Mouse (Mus musculus) neural tube, embryonic 11.5 days (tissue): ENCODE data around the gene Kalrn. TPM values are rescaled to one million over a fixed set of nuclear protein-coding genes. Genes with fewer than 3 reads are reported as not detected.

Experiments
- ATAC-seq: fragments of 200-750 bp; cut with Nextera tagmentation; 2 replicates; pipeline ENCODE4 v1.8.0; 2017; ENCODE audit warnings: moderate number of reproducible peaks, mild to moderate bottlenecking, moderate TSS enrichment, moderate library complexity; ENCODE audit not compliant: insufficient read depth, low FRiP score, low TSS enrichment
- DNase-seq: peaks from one replicate; pipeline ENCODE4 v3.0.0-alpha.2; 2015; ENCODE audit warnings: low spot score
- H3K27ac ChIP-seq: fragments of 300-500 bp; sonication (generic); 2 replicates; pipeline ENCODE4 v1.5.1; 2014; ENCODE audit warnings: low read depth, mild to moderate bottlenecking, low read length
- H3K27me3 ChIP-seq: fragments of 300-500 bp; sonication (generic); 2 replicates; pipeline ENCODE4 v1.6.1; 2014; ENCODE audit warnings: mild to moderate bottlenecking, low read length, mixed read lengths; ENCODE audit not compliant: control insufficient read depth, insufficient read depth
- H3K36me3 ChIP-seq: fragments of 300-500 bp; sonication (generic); 2 replicates; pipeline ENCODE4 v1.6.1; 2014; ENCODE audit warnings: mild to moderate bottlenecking, low read length, moderate library complexity, mixed read lengths; ENCODE audit not compliant: control insufficient read depth, insufficient read depth
- H3K4me1 ChIP-seq: fragments of 300-500 bp; sonication (generic); 2 replicates; pipeline ENCODE4 v1.6.1; 2014; ENCODE audit warnings: low read length, mixed read lengths; ENCODE audit not compliant: control insufficient read depth, insufficient read depth
- H3K4me2 ChIP-seq: fragments of 300-500 bp; sonication (generic); 2 replicates; pipeline ENCODE4 v1.6.1; 2014; ENCODE audit warnings: low read depth, mild to moderate bottlenecking, moderate library complexity
- H3K4me3 ChIP-seq: fragments of 300-500 bp; sonication (generic); 2 replicates; pipeline ENCODE4 v1.5.1; 2014; ENCODE audit warnings: low read depth, low read length
- H3K9ac ChIP-seq: fragments of 300-500 bp; sonication (generic); 2 replicates; pipeline ENCODE4 v1.6.1; 2014; ENCODE audit warnings: mild to moderate bottlenecking, low read length
- H3K9me3 ChIP-seq: fragments of 300-500 bp; sonication (generic); 2 replicates; pipeline ENCODE4 v1.6.1; 2016; ENCODE audit warnings: low read length; ENCODE audit not compliant: control insufficient read depth
- WGBS: fragments of 180-500 bp; shearing (Covaris S2); extraction: QIAGEN DNeasy Blood & Tissue Kit; methylation state at CpG from one replicate; pipeline ENCODE4 v1.1.7; 2014; 5-methylcytosine and 5-hydroxymethylcytosine counted together
- polyA plus RNA-seq: library from polyadenylated mRNA; unstranded; fragments of >200 nt; fragmentation: Nextera tagmentation; extraction: Ambion mirVana; gene quantifications from 2 replicates; pipeline ENCODE4 v1.2.1, GENCODE M21; 2014

Gene Kalrn
- polyA plus RNA-seq, 1 experiment from 2014 or later, result 17.6 TPM

- no peak for ATAC-seq
- peaks cover 8% of the 10 kb centered on the region for H3K36me3 ChIP-seq
These were observed 397.7 kb downstream of the Kalrn start for GRCm38 (mm10) chr16:34175625-34176024.

GRCm38 (mm10) chr16:34172572-34173181 is 400.7 kb downstream of the Kalrn start:
- Histone ChIP-seq H3K27ac (no peak overlapping the region), H3K27me3 (no peaks in the 10 kb centered on the region), H3K4me3 (no peak overlapping the region), H3K36me3 (peaks cover 8% of the 10 kb centered on the region), H3K9ac (no peak overlapping the region), H3K4me2 (no peak overlapping the region), H3K4me1 (no peaks in the 10 kb centered on the region), H3K9me3 (no peaks in the 10 kb centered on the region)
- DNase-seq (no peak), ATAC-seq (no peak)
- WGBS, result 94% methylated on average over 11 of the region's 11 CpGs

More at GRCm38 (mm10) chr16:34175625-34176024, 397.7 kb downstream of the Kalrn start:
- H3K27ac ChIP-seq, result no peak overlapping the region
- H3K4me2 ChIP-seq, result no peak overlapping the region
- H3K4me3 ChIP-seq, result no peak overlapping the region
- H3K27me3 ChIP-seq, result no peaks in the 10 kb centered on the region
- no peaks in the 10 kb centered on the region for H3K9me3 ChIP-seq
- 88% methylated on average over 4 of the region's 4 CpGs for WGBS
- no peak overlapping the region for H3K9ac ChIP-seq
- DNase-seq, result no peak
- no peaks in the 10 kb centered on the region for H3K4me1 ChIP-seq

GRCm38 (mm10) chr16:34167042-34167441 is 406.3 kb downstream of the Kalrn start:
- DNase-seq (no peak), ATAC-seq (no peak)
- H3K9ac ChIP-seq, result no peak overlapping the region
- H3K27me3 ChIP-seq, result no peaks in the 10 kb centered on the region
- 86% methylated on average over 5 of the region's 5 CpGs for WGBS
- H3K36me3 ChIP-seq, result no peaks in the 10 kb centered on the region
- H3K4me2 ChIP-seq, result no peak overlapping the region
- H3K27ac ChIP-seq, result no peak overlapping the region
- H3K4me3 ChIP-seq, result no peak overlapping the region
- H3K4me1 ChIP-seq, result no peaks in the 10 kb centered on the region
- H3K9me3 ChIP-seq, result no peaks in the 10 kb centered on the region

- H3K9ac ChIP-seq, result no peak overlapping the region
- H3K4me2 ChIP-seq, result no peak overlapping the region
- ATAC-seq, result no peak
- no peaks in the 10 kb centered on the region for H3K4me1 ChIP-seq
- no peak overlapping the region for H3K4me3 ChIP-seq
- DNase-seq, result no peak
- 76% methylated on average over 9 of the region's 9 CpGs for WGBS
- H3K36me3 ChIP-seq, result no peaks in the 10 kb centered on the region
- H3K9me3 ChIP-seq, result no peaks in the 10 kb centered on the region
- no peaks in the 10 kb centered on the region for H3K27me3 ChIP-seq
- H3K27ac ChIP-seq, result no peak overlapping the region
These were observed 410.2 kb downstream of the Kalrn start for GRCm38 (mm10) chr16:34163086-34163485.

GRCm38 (mm10) chr16:34159576-34159975 is 413.8 kb downstream of the Kalrn start:
- DNase-seq, result no peak
- Histone ChIP-seq H3K9me3 (no peaks in the 10 kb centered on the region), H3K27me3 (no peaks in the 10 kb centered on the region), H3K4me3 (no peak overlapping the region), H3K4me2 (no peak overlapping the region), H3K4me1 (no peaks in the 10 kb centered on the region), H3K36me3 (no peaks in the 10 kb centered on the region), H3K27ac (no peak overlapping the region), H3K9ac (no peak overlapping the region)
- ATAC-seq, result no peak
- 85% methylated on average over 3 of the region's 3 CpGs for WGBS

DNA sequence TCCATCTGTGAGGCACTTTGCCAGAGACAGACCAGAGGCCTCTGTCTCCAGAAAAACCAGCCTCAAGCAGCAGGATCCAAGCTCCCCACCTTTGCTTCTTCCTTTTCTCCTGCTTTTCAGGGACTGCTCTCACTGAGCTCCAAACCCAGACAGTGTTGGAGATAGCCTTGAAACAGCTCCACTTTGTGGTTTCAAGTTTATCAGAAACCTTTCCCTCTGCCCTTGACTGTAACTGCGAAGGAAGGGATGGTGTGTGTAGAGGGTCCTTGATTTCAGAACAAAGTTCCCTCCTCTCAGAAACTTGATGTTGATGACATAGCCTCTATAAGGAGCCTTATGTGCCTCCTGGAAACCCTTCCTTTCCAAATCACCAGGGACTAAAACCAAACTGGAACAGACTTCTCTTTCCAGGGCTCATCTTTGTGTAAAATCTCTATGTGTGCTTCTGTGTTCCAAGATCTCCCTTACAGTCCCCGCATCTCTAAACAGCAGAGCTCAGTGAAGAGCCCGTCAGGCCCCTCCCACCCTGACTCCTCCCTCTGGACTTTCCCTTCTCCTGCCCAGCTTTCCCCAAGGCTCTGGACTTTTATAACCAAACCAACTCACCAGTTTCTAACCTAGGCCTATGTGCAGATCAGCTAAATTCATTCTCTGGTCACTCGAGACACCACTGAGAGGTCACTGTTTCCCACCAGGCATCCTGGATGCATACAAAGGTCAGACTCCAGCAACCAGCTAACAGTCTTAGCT is 415.8 kb downstream of the Kalrn start:
- 58% methylated on average over 4 of the region's 4 CpGs for WGBS
- DNase-seq (no peak), ATAC-seq (no peak)
- no peak overlapping the region for H3K9ac ChIP-seq
- H3K27me3 ChIP-seq, result no peaks in the 10 kb centered on the region
- H3K4me2 ChIP-seq, result no peak overlapping the region
- H3K4me1 ChIP-seq, result no peaks in the 10 kb centered on the region
- no peak overlapping the region for H3K4me3 ChIP-seq
- no peak overlapping the region for H3K27ac ChIP-seq
- no peaks in the 10 kb centered on the region for H3K36me3 ChIP-seq
- no peaks in the 10 kb centered on the region for H3K9me3 ChIP-seq

DNA sequence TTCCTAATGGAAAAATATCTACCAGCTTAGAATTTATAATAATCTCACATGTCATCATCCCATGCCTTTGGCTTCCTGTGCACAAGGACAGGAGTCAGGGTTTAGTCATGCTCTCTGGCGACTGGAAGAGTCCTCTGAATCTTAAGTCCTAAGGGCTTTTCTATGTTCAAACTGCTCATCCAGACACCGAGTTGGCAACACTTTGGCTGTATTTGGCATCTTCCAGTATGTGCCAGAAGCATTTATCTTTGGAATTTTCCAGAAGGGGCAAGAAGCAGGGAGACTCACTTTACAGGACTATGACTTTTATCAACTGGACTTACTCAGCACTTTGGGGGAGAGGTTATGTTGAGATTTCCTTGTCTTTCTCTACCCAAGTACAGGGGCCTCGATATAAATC is 417.6 kb downstream of the Kalrn start:
- no peaks in the 10 kb centered on the region for H3K9me3 ChIP-seq
- H3K4me3 ChIP-seq, result no peak overlapping the region
- H3K36me3 ChIP-seq, result no peaks in the 10 kb centered on the region
- H3K4me2 ChIP-seq, result no peak overlapping the region
- no peak overlapping the region for H3K27ac ChIP-seq
- no peaks in the 10 kb centered on the region for H3K4me1 ChIP-seq
- no peaks in the 10 kb centered on the region for H3K27me3 ChIP-seq
- DNase-seq, result no peak
- 84% methylated on average over 3 of the region's 3 CpGs for WGBS
- ATAC-seq, result no peak
- no peak overlapping the region for H3K9ac ChIP-seq

DNA sequence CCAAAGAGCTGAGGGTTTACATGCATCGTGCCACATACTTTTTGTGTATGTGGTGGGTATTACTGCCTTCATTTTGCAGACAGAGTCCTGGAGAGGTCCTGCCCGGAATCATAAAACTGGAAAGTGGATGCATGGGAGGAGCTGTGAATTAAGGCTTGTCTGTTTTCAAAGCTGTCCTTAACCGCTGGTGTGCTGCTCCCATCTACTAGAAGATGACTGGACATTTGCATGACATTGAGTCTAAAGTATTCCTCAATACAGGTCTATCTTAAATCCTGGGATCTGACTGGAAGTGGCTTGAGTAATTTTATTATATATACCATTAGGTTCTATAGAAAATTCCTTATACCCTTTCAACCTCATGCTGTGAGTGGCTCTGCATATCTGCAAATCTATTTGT is 418.4 kb downstream of the Kalrn start:
- ATAC-seq (no peak), DNase-seq (no peak)
- Histone ChIP-seq H3K4me1 (no peaks in the 10 kb centered on the region), H3K9ac (no peak overlapping the region), H3K36me3 (no peaks in the 10 kb centered on the region), H3K4me2 (no peak overlapping the region), H3K9me3 (no peaks in the 10 kb centered on the region), H3K27me3 (no peaks in the 10 kb centered on the region), H3K4me3 (no peak overlapping the region), H3K27ac (no peak overlapping the region)
- WGBS, result 85% methylated on average over 3 of the region's 3 CpGs

GRCm38 (mm10) chr16:34151528-34152071 is 421.7 kb downstream of the Kalrn start:
- ATAC-seq (no peak), DNase-seq (no peak)
- WGBS, result 62% methylated on average over 3 of the region's 3 CpGs
- no peak overlapping the region for H3K4me3 ChIP-seq
- no peak overlapping the region for H3K4me2 ChIP-seq
- no peaks in the 10 kb centered on the region for H3K36me3 ChIP-seq
- H3K27ac ChIP-seq, result no peak overlapping the region
- H3K4me1 ChIP-seq, result no peaks in the 10 kb centered on the region
- no peak overlapping the region for H3K9ac ChIP-seq
- H3K9me3 ChIP-seq, result no peaks in the 10 kb centered on the region
- H3K27me3 ChIP-seq, result no peaks in the 10 kb centered on the region
